Mouse (Mus musculus) CH12.LX (cell line): Measurements from ENCODE around the gene Tmprss3.

Experiments used
- CTCF ChIP-seq, 2 experiments: IDR thresholded peaks in 1 of 2; conservative IDR thresholded peaks in 1 of 2; 2 replicates each; pipeline ENCODE4 v1.5.1; 2011 to 2012; ENCODE audit warnings: low read depth in 2 of 2, low read length in 2 of 2, improper control_type of control experiment in 1 of 2, inconsistent platforms in 1 of 2, mild to moderate bottlenecking in 1 of 2, moderate library complexity in 1 of 2
- MYC ChIP-seq: IDR thresholded peaks from 2 replicates; pipeline ENCODE4 v1.6.1; 2011; ENCODE audit warnings: low read depth, mild to moderate bottlenecking, improper control_type of control experiment, low read length
- POLR2A ChIP-seq: IDR thresholded peaks from 2 replicates; pipeline ENCODE4 v1.6.1; 2011; ENCODE audit warnings: low read depth, mild to moderate bottlenecking, improper control_type of control experiment, low read length
- SIN3A ChIP-seq: IDR thresholded peaks from 2 replicates; pipeline ENCODE4 v1.6.1; 2012; ENCODE audit warnings: low read length, improper control_type of control experiment, inconsistent platforms
- USF1 ChIP-seq: IDR thresholded peaks from 2 replicates; pipeline ENCODE4 v1.6.1; 2014; ENCODE audit warnings: low read depth, mild to moderate bottlenecking, inconsistent platforms, low read length, improper control_type of control experiment
- USF2 ChIP-seq: conservative IDR thresholded peaks from 2 replicates; pipeline ENCODE4 v1.6.1; 2011; ENCODE audit warnings: low read depth, low read length, improper control_type of control experiment
- ZC3H11A ChIP-seq: IDR thresholded peaks from 2 replicates; pipeline ENCODE4 v1.6.1; 2012; ENCODE audit warnings: low read depth, mild to moderate bottlenecking, inconsistent platforms, low read length, improper control_type of control experiment

DNA sequence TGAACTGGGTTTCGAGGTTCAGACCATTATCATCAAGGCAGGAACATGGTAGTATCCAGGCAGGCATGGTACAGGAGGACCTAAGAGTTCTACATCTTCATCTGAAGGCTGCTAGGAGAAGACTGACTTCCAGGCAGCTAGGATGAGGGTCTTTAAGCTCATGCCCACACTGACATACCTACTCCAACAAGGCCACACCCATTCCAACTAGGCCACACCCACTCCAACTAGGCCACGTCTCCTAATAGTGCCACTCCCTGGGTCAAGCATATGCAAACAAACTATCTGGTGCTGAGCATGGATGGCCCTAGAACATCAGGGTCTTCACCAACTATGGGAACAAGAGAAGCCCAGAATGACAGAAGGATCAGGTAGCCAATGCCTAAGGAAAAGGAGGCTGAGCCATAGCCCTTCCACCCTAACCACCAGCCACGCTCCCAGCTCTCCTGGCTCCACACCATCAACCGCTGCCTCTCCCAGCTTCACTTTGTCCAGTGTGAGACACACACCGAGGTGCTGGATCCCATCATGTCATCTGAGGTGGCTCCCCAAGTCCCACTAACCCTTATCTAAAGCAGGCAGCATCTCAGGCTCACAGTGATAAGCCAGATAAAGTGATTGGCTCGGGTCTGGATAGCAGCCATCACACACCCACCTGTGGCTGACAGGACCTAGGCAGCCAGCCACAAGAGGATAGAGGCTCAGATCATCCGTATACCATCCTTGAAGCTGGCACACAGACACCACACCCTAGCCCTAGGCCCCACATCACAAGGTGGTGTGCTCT is 39.6 kb upstream of the Tmprss3 start:
- TF ChIP-seq USF2 (no peak), MYC (no peak), ZC3H11A (no peak), POLR2A (no peak), USF1 (no peak), SIN3A (no peak), CTCF (conservative IDR thresholded peaks at IDR 0.05 in 1 of 2, IDR thresholded peaks at IDR 0.05 in 1 of 2; ENCODE audit: low read depth in 2 of 2, low read length in 2 of 2) (no peak)
